Mouse (Mus musculus) CH12F3 (cell line): Measurements from ENCODE around the gene Nfrkb.

Experiments used
- in situ Hi-C: fragments of 300-500 bp; cut with MboI; formaldehyde crosslinking; loops from 2 replicates; pipeline ENCODE4 v1.14.3; 2020; ENCODE audit warnings: low sequenced_read_pairs

Gene Nfrkb

GRCm38 (mm10) chr9:31385947-31386354, at the start of gene Nfrkb:
Gene Nfrkb (plus strand): TSS chr9:31386192.
- in situ Hi-C loops = no loop called here

GRCm38 (mm10) chr9:31344289-31344831, 41.6 kb upstream of the Nfrkb start:
- in situ Hi-C loops = no loop called here

GRCm38 (mm10) chr9:31346575-31347080, 39.4 kb upstream of the Nfrkb start:
- in situ Hi-C loops = loop anchor here (5.0 kb wide), 1 partner anchor 199 kb away; no protein-coding TSS in a partner anchor

GRCm38 (mm10) chr9:31348458-31348857, 37.5 kb upstream of the Nfrkb start:
- in situ Hi-C loops = loop anchor here (5.0 kb wide), 1 partner anchor 201 kb away; no protein-coding TSS in a partner anchor

GRCm38 (mm10) chr9:31348915-31349314, 37.1 kb upstream of the Nfrkb start:
- in situ Hi-C loops = loop anchor here (5.0 kb wide), 1 partner anchor 202 kb away; no protein-coding TSS in a partner anchor

- in situ Hi-C loops = loop anchor here (25.0 kb wide), 1 partner anchor 915 kb away; the partner anchor contains the start of gene Snx19
These were observed 33.3 kb upstream of the Nfrkb start for GRCm38 (mm10) chr9:31352716-31353115.

GRCm38 (mm10) chr9:31353518-31353917, 32.5 kb upstream of the Nfrkb start:
- in situ Hi-C loops = loop anchor here (25.0 kb wide), 1 partner anchor 916 kb away; the partner anchor contains the start of gene Snx19

- in situ Hi-C loops = loop anchor here (25.0 kb wide), 1 partner anchor 917 kb away; the partner anchor contains the start of gene Snx19
These were observed 31.9 kb upstream of the Nfrkb start for GRCm38 (mm10) chr9:31354051-31354450.

- in situ Hi-C loops = loop anchor here (25.0 kb wide), 1 partner anchor 927 kb away; the partner anchor contains the start of gene Snx19
These were observed 22.0 kb upstream of the Nfrkb start for GRCm38 (mm10) chr9:31363698-31364609.

GRCm38 (mm10) chr9:31365086-31365485, 20.9 kb upstream of the Nfrkb start:
- in situ Hi-C loops = loop anchor here (25.0 kb wide), 1 partner anchor 928 kb away; the partner anchor contains the start of gene Snx19

- in situ Hi-C loops = loop anchor here (25.0 kb wide), 1 partner anchor 934 kb away; the partner anchor contains the start of gene Snx19
These were observed 14.3 kb upstream of the Nfrkb start for GRCm38 (mm10) chr9:31371740-31372139.

GRCm38 (mm10) chr9:31376661-31377060, 9.3 kb upstream of the Nfrkb start:
- in situ Hi-C loops = no loop called here

GRCm38 (mm10) chr9:31384786-31385499, 1.0 kb upstream of the Nfrkb start:
- in situ Hi-C loops = no loop called here

- in situ Hi-C loops = no loop called here
These were observed 507 bp upstream of the Nfrkb start for GRCm38 (mm10) chr9:31385500-31385869.

GRCm38 (mm10) chr9:31386368-31387180, 582 bp downstream of the Nfrkb start:
- in situ Hi-C loops = no loop called here

GRCm38 (mm10) chr9:31387206-31387605, 1.2 kb downstream of the Nfrkb start:
- in situ Hi-C loops = no loop called here

- in situ Hi-C loops = loop anchor here (10.0 kb wide), 1 partner anchor 144 kb away; no protein-coding TSS in a partner anchor
These were observed 14.4 kb downstream of the Nfrkb start for GRCm38 (mm10) chr9:31400441-31400840.

GRCm38 (mm10) chr9:31404311-31404710, 18.3 kb downstream of the Nfrkb start:
- in situ Hi-C loops = loop anchor here (10.0 kb wide), 1 partner anchor 140 kb away; no protein-coding TSS in a partner anchor

GRCm38 (mm10) chr9:31405217-31405616, 19.2 kb downstream of the Nfrkb start:
- in situ Hi-C loops = loop anchor here (10.0 kb wide), 1 partner anchor 140 kb away; no protein-coding TSS in a partner anchor

- in situ Hi-C loops = no loop called here
These were observed 26.2 kb downstream of the Nfrkb start for GRCm38 (mm10) chr9:31412165-31412564.
